Mouse (Mus musculus): Measurements from ENCODE around the gene Timm9. TPM values are rescaled to one million over a fixed set of nuclear protein-coding genes. Genes with fewer than 3 reads are reported as not detected.
A peak's percentile ranks its signal among the peaks of the same experiment; 100 is the strongest.
"Not testable (repeated sequence)": the region's sequence is repeated elsewhere in the genome, so short reads cannot be mapped to it uniquely, and the experiment has no call there.

Timm9 gene
- polyA plus RNA-seq, 1 experiment from 2014 or later: 82.1 TPM

- Histone ChIP-seq H3K9me3 (no peaks in the 10 kb centered on the region), H3K4me3 (replicated peaks) (peak overlapping the region; percentile 78), H3K27me3 (no peaks in the 10 kb centered on the region), H3K27ac (no peak overlapping the region), H3K4me2 (peak overlapping the region; percentile 87), H3K4me1 (peaks cover 25% of the 10 kb centered on the region), H3K36me3 (replicated peaks) (peaks cover 30% of the 10 kb centered on the region), H3K9ac (peak overlapping the region; percentile 66)
- WGBS: 14% methylated on average over 11 of the region's 11 CpGs
- ATAC-seq (ENCODE audit: low FRiP score): no peak
Observed at GRCm38 (mm10) chr12:71137686-71138085, 1.2 kb upstream of the Timm9 start.

- peak overlapping the region; percentile 87 for H3K4me2 ChIP-seq
- H3K9me3 ChIP-seq: no peaks in the 10 kb centered on the region
- peaks cover 29% of the 10 kb centered on the region for H3K36me3 ChIP-seq (replicated peaks)
- peak overlapping the region; percentile 82 for H3K27ac ChIP-seq
- WGBS: under 1% methylated on average over 30 of the region's 30 CpGs
- peaks cover 25% of the 10 kb centered on the region for H3K4me1 ChIP-seq
- no peaks in the 10 kb centered on the region for H3K27me3 ChIP-seq
- peak; percentile 89 for ATAC-seq (ENCODE audit: low FRiP score)
- peak overlapping the region; percentile 78 for H3K4me3 ChIP-seq (replicated peaks)
- H3K9ac ChIP-seq: peak overlapping the region; percentile 66
Observed at GRCm38 (mm10) chr12:71136974-71137491, 549 bp upstream of the Timm9 start.

DNA sequence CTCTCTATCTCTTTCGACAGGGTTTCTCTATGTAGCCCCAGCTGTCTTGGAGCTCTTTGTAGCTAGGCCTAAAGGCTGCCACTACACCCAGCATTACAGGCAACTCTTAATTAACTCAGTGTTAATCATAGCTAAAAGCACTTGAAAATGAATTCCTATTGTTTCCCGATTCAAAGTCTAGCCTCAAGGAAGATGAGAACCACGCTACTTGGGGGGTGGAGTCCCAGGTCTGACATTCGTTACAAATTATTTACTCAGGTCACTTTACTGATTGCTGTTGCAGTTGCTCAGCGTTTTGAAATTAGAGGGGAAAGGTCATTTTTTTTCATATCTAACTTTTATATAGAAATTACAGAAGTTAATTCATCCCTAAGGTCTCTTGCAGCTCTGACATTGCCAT, 903 bp downstream of the Timm9 start:
- Histone ChIP-seq H3K4me2 (peak overlapping the region; percentile 74), H3K27ac (no peak overlapping the region), H3K9me3 (no peaks in the 10 kb centered on the region), H3K9ac (peak overlapping the region; percentile 90; the same call in 1 of the 2 replicates), H3K36me3 (replicated peaks) (peaks cover 24% of the 10 kb centered on the region), H3K4me1 (peaks cover 25% of the 10 kb centered on the region), H3K4me3 (replicated peaks) (peak overlapping the region; percentile 78), H3K27me3 (no peaks in the 10 kb centered on the region)
- no peak for ATAC-seq (ENCODE audit: low FRiP score)
- WGBS: 23% methylated on average over 5 of the region's 5 CpGs

DNA sequence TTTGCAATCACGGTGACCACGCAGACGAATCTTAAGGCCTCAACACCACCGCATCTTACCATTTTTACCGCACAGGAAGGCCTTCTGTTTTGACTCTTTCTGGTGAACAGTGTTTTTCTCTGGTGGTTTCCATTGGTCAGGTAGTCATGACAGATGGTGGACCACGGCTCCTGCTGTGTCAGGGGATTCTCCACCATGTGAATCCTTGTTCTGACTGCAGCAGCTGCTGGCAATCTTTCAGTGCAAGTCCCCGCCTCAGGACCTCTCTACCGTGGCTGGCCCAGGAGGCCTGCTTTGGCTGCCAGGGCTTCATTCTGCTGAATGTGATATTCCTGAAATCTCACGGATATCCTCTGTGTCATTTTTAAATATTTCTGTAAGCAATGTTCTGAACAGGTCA, 13.2 kb downstream of the Timm9 start:
- no peak for ATAC-seq (ENCODE audit: low FRiP score)
- Histone ChIP-seq H3K27ac (no peak overlapping the region), H3K9ac (no peak overlapping the region), H3K36me3 (replicated peaks) (peaks cover 36% of the 10 kb centered on the region), H3K27me3 (no peaks in the 10 kb centered on the region), H3K4me3 (replicated peaks) (no peak overlapping the region), H3K4me2 (no peak overlapping the region), H3K4me1 (no peaks in the 10 kb centered on the region), H3K9me3 (no peaks in the 10 kb centered on the region)
- WGBS: 89% methylated on average over 9 of the region's 9 CpGs

DNA sequence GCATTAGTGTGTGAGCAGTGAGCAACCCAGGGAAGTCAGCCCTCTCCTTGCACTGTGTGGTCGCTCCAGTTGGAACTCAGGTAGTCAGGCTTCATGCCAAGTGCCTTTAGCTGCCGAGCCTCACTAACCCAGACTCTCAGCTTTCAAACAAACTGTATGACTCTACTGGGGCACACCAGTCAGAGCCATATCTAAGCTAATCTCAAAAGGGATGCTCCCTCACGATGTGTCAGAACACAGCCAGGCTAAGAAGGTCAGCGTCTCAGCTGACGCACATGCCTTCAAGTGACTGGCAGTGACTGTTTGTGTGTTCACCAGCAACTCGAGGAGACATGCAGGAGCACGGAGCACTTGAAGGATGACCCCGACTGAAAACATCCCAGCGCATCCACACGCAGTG, 13.8 kb downstream of the Timm9 start:
- Histone ChIP-seq H3K4me3 (replicated peaks) (no peak overlapping the region), H3K9me3 (no peaks in the 10 kb centered on the region), H3K36me3 (replicated peaks) (peaks cover 36% of the 10 kb centered on the region), H3K4me1 (no peaks in the 10 kb centered on the region), H3K4me2 (no peak overlapping the region), H3K27me3 (no peaks in the 10 kb centered on the region), H3K27ac (no peak overlapping the region), H3K9ac (no peak overlapping the region)
- WGBS: 92% methylated on average over 10 of the region's 10 CpGs
- no peak for ATAC-seq (ENCODE audit: low FRiP score)

DNA sequence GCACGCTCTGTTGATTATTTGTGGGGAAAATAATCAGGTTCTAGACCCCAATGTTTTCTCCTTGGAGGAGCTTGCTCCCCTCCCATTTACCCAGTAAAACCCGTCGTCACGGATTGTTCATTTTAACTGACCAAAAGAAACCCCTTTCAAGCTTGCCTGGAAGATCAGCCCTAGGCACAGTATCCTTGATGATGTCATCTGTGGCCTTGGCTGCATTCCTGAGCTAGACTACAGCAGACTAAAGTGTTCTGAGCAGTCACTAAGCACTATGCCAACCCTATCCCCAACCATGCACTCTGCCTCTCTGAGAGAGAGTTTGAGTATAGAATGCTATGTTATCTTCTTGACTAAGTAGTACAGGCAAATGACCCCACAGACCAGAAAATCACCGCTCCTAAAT, 20.1 kb downstream of the Timm9 start:
- ATAC-seq (ENCODE audit: low FRiP score): no peak
- no peak overlapping the region for H3K27ac ChIP-seq
- H3K9ac ChIP-seq: no peak overlapping the region
- H3K4me2 ChIP-seq: no peak overlapping the region
- no peaks in the 10 kb centered on the region for H3K36me3 ChIP-seq (replicated peaks)
- H3K4me1 ChIP-seq: peaks cover 8% of the 10 kb centered on the region
- H3K27me3 ChIP-seq: peaks cover 5% of the 10 kb centered on the region; the same call in 1 of the 2 replicates
- 77% methylated on average over 5 of the region's 5 CpGs for WGBS
- no peak overlapping the region for H3K4me3 ChIP-seq (replicated peaks)
- H3K9me3 ChIP-seq: no peaks in the 10 kb centered on the region

DNA sequence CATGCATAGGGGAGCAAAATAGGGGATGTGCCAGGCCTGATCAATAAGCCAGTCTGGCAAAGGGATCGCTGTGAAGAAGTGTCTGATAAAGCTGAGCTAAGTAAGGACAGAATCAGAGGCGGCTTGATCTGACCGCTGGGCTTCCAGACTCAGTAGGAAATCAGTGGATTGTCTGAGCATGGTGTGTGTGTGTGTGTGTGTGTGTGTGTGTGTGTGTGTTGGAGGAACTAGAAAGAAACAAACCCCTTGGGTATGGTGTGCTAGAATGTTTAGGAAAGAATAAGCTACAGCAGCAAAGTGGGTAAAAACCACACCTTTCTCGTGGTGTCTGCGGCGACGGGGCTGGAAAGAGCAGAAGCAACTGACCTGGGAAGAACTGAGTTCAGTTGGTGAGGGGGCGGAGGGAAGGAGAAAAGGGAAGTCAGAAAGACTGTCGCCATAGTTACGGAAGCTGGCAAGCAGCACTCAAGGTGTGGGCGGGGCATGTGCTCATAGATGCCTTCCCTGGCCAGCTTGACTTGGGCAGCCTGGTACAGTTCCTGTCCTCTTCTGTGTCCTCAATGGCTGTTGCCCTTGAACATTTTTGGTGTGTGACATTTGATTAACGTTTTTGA, 22.7 kb downstream of the Timm9 start:
- peaks cover 10% of the 10 kb centered on the region; the same call in 1 of the 2 replicates for H3K27me3 ChIP-seq
- H3K27ac ChIP-seq: no peak overlapping the region
- H3K36me3 ChIP-seq (replicated peaks): no peaks in the 10 kb centered on the region
- H3K9me3 ChIP-seq: no peaks in the 10 kb centered on the region
- ATAC-seq (ENCODE audit: low FRiP score): peak; percentile 63; the same call in 1 of the 2 replicates
- H3K4me2 ChIP-seq: peak overlapping the region; percentile 34
- 30% methylated on average over 12 of the region's 12 CpGs for WGBS
- peaks cover 11% of the 10 kb centered on the region for H3K4me1 ChIP-seq
- H3K4me3 ChIP-seq (replicated peaks): no peak overlapping the region
- no peak overlapping the region for H3K9ac ChIP-seq

GRCm38 (mm10) chr12:71113074-71113473, 23.4 kb downstream of the Timm9 start:
- Histone ChIP-seq H3K4me2 (no peak overlapping the region), H3K9me3 (no peaks in the 10 kb centered on the region), H3K9ac (no peak overlapping the region), H3K4me1 (peaks cover 11% of the 10 kb centered on the region), H3K4me3 (replicated peaks) (no peak overlapping the region), H3K27me3 (peaks cover 10% of the 10 kb centered on the region; the same call in 1 of the 2 replicates), H3K27ac (no peak overlapping the region), H3K36me3 (replicated peaks) (no peaks in the 10 kb centered on the region)
- 87% methylated on average over 10 of the region's 10 CpGs for WGBS
- no peak for ATAC-seq (ENCODE audit: low FRiP score)

- peak within 1 kb of the TSS; percentile 52 for H3K4me2 ChIP-seq
- WGBS: 8% methylated on average over 33 of the region's 33 CpGs
- no peak within 1 kb of the TSS for H3K27ac ChIP-seq
- peak; percentile 44; the same call in 1 of the 2 replicates for ATAC-seq (ENCODE audit: low FRiP score)
- peaks cover 10% of the 10 kb centered on the region; the same call in 1 of the 2 replicates for H3K27me3 ChIP-seq
- H3K9ac ChIP-seq: no peak within 1 kb of the TSS
- peaks cover 11% of the 10 kb centered on the region for H3K4me1 ChIP-seq
- H3K9me3 ChIP-seq: no peaks in the 10 kb centered on the region
- H3K36me3 ChIP-seq (replicated peaks): no peaks in the 10 kb centered on the region
- H3K4me3 ChIP-seq (replicated peaks): peak within 1 kb of the TSS; percentile 21
Observed at GRCm38 (mm10) chr12:71111331-71111730, 25.2 kb downstream of the Timm9 start, which contains the start of gene Tomm20l. Gene Tomm20l, plus strand, starts transcription at chr12:71111428.

DNA sequence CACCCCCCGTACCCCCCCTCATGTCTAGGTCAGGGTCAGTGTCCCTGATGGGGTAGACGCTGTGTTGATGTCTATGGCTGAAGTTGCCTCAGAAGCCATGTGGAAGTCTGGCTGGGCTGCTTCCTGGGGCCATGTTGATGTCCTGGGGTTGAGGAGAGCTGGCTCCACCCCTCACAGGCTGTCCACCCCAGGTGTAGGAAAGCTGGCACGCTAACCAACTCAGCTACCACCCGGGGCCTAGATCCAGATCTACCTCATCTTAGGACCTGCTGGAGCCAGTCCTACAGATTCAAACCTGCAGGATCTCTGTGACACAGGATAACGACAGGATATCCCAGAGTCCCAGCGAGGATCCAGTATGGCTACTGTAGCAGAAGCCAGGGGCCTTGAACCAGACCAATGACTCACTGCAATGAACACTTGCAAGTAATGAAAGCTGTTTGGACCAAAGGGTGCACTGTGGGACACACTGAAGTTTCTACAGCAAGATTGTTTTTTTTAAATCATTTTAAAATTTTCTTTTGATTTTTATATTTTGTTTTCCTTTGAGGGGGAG, 29.2 kb downstream of the Timm9 start:
- Histone ChIP-seq H3K4me1 (peaks cover 5% of the 10 kb centered on the region), H3K9me3 (no peaks in the 10 kb centered on the region), H3K36me3 (replicated peaks) (no peaks in the 10 kb centered on the region), H3K4me3 (replicated peaks) (no peak overlapping the region), H3K27me3 (peaks cover 10% of the 10 kb centered on the region; the same call in 1 of the 2 replicates), H3K4me2 (no peak overlapping the region), H3K9ac (no peak overlapping the region), H3K27ac (no peak overlapping the region)
- ATAC-seq (ENCODE audit: low FRiP score): no peak
- 89% methylated on average over 6 of the region's 6 CpGs for WGBS

DNA sequence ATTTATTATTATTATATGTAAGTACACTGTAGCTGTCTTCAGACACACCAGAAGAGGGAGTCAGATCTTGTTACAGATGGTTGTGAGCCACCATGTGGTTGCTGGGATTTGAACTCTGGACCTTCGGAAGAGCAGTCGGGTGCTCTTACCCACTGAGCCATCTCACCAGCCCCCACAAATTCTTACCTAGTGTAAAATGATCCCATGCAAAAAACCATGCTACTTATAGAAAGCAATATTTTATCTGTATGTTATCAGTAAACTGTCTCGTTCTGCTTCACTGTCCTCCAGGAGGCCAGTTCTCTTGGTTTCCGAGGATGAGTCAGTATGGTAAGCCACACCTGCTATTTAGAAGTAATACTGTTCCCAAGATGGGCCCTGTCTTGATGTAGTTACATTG, 32.2 kb downstream of the Timm9 start:
- H3K27me3 ChIP-seq; H3K4me3 ChIP-seq (replicated peaks); H3K27ac ChIP-seq; H3K4me1 ChIP-seq; H3K4me2 ChIP-seq; H3K9ac ChIP-seq; H3K36me3 ChIP-seq (replicated peaks); H3K9me3 ChIP-seq; ATAC-seq (ENCODE audit: low FRiP score): not testable (repeated sequence)
- WGBS: 92% methylated on average over 4 of the region's 4 CpGs

- Histone ChIP-seq H3K27me3 (no peaks in the 10 kb centered on the region), H3K9me3 (no peaks in the 10 kb centered on the region), H3K9ac (no peak overlapping the region), H3K4me2 (no peak overlapping the region), H3K4me3 (replicated peaks) (no peak overlapping the region), H3K36me3 (replicated peaks) (peaks cover 15% of the 10 kb centered on the region), H3K4me1 (no peaks in the 10 kb centered on the region), H3K27ac (no peak overlapping the region)
- whole genome bisulfite sequencing: 92% methylated on average over 8 of the region's 8 CpGs
- ATAC-seq (ENCODE audit: low FRiP score): no peak
Observed at GRCm38 (mm10) chr12:71086331-71086730, 50.2 kb downstream of the Timm9 start.
